Mouse (Mus musculus) spleen, postnatal 14 days (tissue): ENCODE results near the gene Sec22b.
A peak's percentile ranks its signal among the peaks of the same experiment; 100 is the strongest.

Source experiments
- DNase-seq, 2 experiments: peaks; one replicate each; pipeline ENCODE4 v3.0.0; 2021 to 2022; ENCODE audit warnings: low spot score in 2 of 2

Sec22b gene

GRCm38 (mm10) chr3:97909737-97910136 is 8.7 kb downstream of the Sec22b start:
- DNase-seq, result no peak

DNA sequence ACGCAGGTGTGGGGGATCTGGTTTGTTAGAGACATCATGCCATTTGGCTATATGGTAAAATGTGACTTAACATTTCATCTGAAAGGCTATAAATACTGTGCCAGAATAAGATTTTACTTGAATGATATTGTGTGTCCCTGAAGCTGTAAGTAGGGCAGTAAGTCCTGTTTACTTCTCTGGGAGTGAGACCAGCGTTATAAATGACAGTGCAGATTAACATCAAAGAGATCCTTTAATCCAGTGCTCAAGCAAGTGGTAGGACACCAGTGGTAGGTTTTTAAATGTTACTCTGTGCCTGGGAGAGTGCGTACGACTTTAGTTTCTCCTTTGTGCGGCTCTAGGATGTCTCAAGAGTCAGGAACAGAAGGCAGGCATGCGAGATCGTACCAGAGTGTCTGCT is 10.1 kb downstream of the Sec22b start:
- no peak for DNase-seq

- DNase-seq, result no peak
Observed at GRCm38 (mm10) chr3:97915081-97915480, 14.1 kb downstream of the Sec22b start.

GRCm38 (mm10) chr3:97918885-97919550 is 18.0 kb downstream of the Sec22b start:
- DNase-seq, result no peak

- no peak for DNase-seq
Observed at GRCm38 (mm10) chr3:97925246-97925645, 24.3 kb downstream of the Sec22b start.

GRCm38 (mm10) chr3:97927322-97927721 is 26.3 kb downstream of the Sec22b start:
- no peak for DNase-seq

GRCm38 (mm10) chr3:97928968-97929858 is 28.2 kb downstream of the Sec22b start:
- DNase-seq, result peak; percentile 48 to 75

GRCm38 (mm10) chr3:97930141-97930786 is 29.3 kb downstream of the Sec22b start:
- DNase-seq, result no peak

DNA sequence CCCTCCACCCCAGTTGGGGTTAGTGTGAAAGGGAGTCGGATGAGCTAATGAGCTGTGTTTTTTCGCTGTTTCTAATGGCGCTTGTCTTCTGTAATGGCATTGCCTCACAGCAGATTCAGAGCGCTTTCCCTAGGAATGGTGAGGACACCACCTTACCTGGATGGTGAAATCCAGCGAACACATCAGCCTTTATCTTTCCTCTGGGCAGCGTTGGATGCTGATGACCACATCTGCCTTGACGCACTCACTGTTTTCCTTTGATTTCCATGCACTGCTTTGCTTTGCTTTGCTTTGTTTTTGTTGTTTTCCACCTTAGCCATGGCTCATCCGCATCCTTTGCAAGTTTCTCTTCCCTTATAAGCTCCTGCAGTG is 29.8 kb downstream of the Sec22b start:
- no peak for DNase-seq

DNA sequence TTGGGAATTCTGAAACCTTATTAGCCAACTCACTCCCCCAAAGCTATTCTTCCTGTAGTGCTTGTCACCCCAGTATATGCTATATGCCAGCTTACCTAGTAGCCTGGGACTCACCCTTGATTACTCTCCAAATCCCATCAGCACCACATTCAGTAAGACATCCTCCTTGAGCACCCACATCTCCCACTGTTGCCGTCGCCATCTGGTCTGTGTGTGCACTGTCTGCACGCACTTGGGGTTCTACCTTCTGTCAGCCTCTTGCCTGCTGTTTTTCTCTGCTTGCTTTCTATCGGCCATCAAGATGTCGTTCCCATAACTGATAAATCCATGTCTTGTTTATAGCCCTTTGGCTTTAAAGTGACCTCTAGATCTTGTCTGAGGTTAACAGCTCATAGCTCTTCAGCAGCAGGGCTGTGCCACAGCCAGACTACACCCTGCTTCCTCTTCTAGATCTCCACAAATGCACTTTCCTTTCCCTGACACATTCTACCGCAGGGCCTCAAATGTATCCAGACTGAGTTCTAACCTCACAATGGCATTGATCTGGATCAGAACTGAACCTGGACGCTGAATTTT is 30.4 kb downstream of the Sec22b start:
- no peak for DNase-seq

GRCm38 (mm10) chr3:97932131-97932530 is 31.1 kb downstream of the Sec22b start:
- peak; percentile 32 to 47 for DNase-seq

DNA sequence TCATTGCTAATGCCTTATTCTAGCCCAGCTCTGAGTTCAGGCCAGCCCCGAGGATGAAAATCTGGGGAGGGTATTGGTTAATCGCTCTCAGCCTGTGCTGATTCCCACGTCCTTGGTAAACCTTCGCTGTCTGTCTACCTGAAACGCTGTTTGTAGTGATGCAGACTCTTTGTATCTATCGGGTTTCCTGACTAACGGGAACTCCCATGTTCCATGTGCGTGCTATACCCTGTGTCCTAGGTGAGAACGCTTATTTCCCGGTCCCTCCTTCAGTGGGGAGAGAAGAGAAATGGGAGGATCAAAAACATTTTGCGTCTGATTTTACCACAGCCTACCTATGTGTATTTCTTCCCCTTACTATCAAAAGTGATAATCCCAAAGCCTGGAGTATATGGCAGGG is 31.8 kb downstream of the Sec22b start:
- no peak for DNase-seq

GRCm38 (mm10) chr3:97933251-97933650 is 32.3 kb downstream of the Sec22b start:
- DNase-seq, result peak; percentile 15 to 48

- DNase-seq, result no peak
Observed at GRCm38 (mm10) chr3:97933811-97934210, 32.8 kb downstream of the Sec22b start.

GRCm38 (mm10) chr3:97934331-97935300 is 33.6 kb downstream of the Sec22b start:
- DNase-seq, result no peak

- no peak for DNase-seq
Observed at GRCm38 (mm10) chr3:97937068-97937944, 36.3 kb downstream of the Sec22b start.

GRCm38 (mm10) chr3:97937945-97938266 is 36.9 kb downstream of the Sec22b start:
- no peak for DNase-seq

DNA sequence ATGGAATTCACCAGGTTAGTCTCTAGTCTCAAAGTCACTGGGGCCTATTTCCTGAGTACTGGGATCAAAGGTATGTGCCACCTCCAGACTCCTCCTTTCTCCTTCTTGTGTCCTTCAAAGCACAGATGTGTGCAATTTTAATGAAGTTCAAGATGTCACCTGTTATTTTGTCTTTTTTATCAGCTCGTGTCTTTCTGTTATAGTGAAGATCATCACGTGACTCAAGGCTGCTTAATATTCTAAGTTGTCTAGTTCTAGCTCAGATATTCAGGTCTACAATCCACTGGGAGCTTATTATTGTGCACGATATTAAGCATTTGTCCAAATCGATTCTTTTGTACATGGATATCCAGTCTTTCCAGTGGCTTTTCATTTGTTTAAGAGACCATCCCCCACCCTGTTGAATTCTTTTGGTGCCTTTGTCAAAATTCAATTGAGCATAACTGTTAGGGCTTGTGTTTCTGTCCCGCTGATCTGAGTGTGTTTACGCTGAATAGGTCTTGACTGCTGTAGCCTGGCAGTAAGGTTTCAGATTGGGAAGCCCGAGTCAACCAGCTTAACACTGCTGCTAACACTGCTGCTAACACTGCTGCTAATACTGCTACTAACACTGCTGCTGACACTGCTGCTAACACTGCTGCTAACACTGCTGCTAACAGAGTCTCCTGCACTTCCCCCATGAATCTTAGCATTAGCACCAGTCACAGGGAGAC is 38.0 kb downstream of the Sec22b start:
- no peak for DNase-seq
